Mouse (Mus musculus): ENCODE data around the gene Tmem159. TPM values are rescaled to one million over a fixed set of nuclear protein-coding genes. Genes with fewer than 3 reads are reported as not detected.

Gene Tmem159
- polyA plus RNA-seq, 1 experiment from 2014 or later = 40.4 TPM

- Histone ChIP-seq H3K9me3 (ENCODE audit: low read length) (no peaks in the 10 kb centered on the region), H3K27ac (ENCODE audit: low read length) (no peak overlapping the region), H3K4me1 (ENCODE audit: insufficient read depth, low read length) (no peaks in the 10 kb centered on the region), H3K9ac (replicated peaks; ENCODE audit: low read length) (no peak overlapping the region), H3K4me3 (ENCODE audit: low read length) (no peak overlapping the region), H3K4me2 (replicated peaks; ENCODE audit: low read depth, low read length) (no peak overlapping the region), H3K36me3 (ENCODE audit: insufficient read depth, low read length) (no peaks in the 10 kb centered on the region), H3K27me3 (ENCODE audit: insufficient read depth, low read length) (no peaks in the 10 kb centered on the region)
- 0 out of 2 replicates have a peak, but pooled peaks have one; percentile 46 for ATAC-seq (ENCODE audit: low FRiP score, low TSS enrichment)
- WGBS = 85% methylated on average over 11 of the region's 11 CpGs
Measured at GRCm38 (mm10) chr7:120163581-120164251, 61.6 kb downstream of the Tmem159 start.

Other genes with a start within 250 kb of the Tmem159 start
- gene Lyrm1, start 206.5 kb upstream of the Tmem159 start, polyA plus RNA-seq (2015; fragmentation: Nextera tagmentation; extraction: Ambion mirVana) = 6.5 and 7.4 TPM in 2 replicates
- 10.9 and 11.3 TPM in 2 replicates for gene Dcun1d3, start 206.1 kb upstream of the Tmem159 start, polyA plus RNA-seq (2015; fragmentation: Nextera tagmentation; extraction: Ambion mirVana)
- gene Dnah3, start 7.1 kb upstream of the Tmem159 start, polyA plus RNA-seq (2015; fragmentation: Nextera tagmentation; extraction: Ambion mirVana) = not detected in 2 replicates
- not detected in 2 replicates for gene Zp2, start 42.9 kb downstream of the Tmem159 start, polyA plus RNA-seq (2015; fragmentation: Nextera tagmentation; extraction: Ambion mirVana)
- 3.5 TPM in 2 replicates for gene Anks4b, start 71.5 kb downstream of the Tmem159 start, polyA plus RNA-seq (2015; fragmentation: Nextera tagmentation; extraction: Ambion mirVana)
- gene Crym, start 99.8 kb downstream of the Tmem159 start, polyA plus RNA-seq (2015; fragmentation: Nextera tagmentation; extraction: Ambion mirVana) = 71.3 and 77.0 TPM in 2 replicates
- not detected in 2 replicates for gene Abca14, start 101.6 kb downstream of the Tmem159 start, polyA plus RNA-seq (2015; fragmentation: Nextera tagmentation; extraction: Ambion mirVana)
- not detected in 2 replicates for gene Abca15, start 226.3 kb downstream of the Tmem159 start, polyA plus RNA-seq (2015; fragmentation: Nextera tagmentation; extraction: Ambion mirVana)

Measured in kidney, embryonic 16.5 days (tissue).